ENCODE assay signal across 9 mouse cellular contexts in the genomic region with DNA sequence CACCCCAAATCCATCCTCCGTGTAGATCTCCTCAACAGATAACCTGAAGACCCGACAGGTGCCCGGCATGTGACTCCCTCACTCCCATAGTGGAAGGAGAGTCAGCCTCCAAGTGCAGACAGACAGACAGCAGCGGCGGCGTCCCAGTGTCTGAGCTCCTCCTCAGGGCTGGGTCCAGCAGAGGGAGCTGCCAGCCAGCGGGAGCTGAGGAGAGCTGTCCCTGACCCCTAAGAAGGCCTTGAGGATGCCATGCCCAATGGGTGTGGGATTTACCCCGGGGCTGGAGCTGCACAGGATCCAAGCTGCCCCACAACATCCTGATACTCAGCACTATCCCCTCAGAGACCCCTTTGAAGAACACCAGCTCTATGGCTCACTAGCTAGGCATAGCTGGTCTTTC.
DNase-seq lines count a peak whose midpoint lies in the region; ATAC-seq and TF ChIP-seq lines count a peak whose summit lies in the region.
"Had no signal": no experiment of that assay in that cellular context is flagged by ENCODE, and none has a peak within 500 bp of the region (broad histone marks: within the 10 kb centered on the region; RNA-seq: fewer than 3 reads in every experiment).

No protein-coding gene starts in this region.

- peaks cover 5% of the 10 kb centered on the region for H3K9me3 ChIP-seq in liver, postnatal 0 days (ENCODE audit: low read length)
- peaks cover 5% of the 10 kb centered on the region; the same call in 1 of the 2 replicates for H3K9me3 ChIP-seq in kidney, embryonic 16.5 days (ENCODE audit: low read length)
- H3K9me3 ChIP-seq in hindbrain, embryonic 13.5 days, result 0 out of 2 replicates have a peak, but pooled peaks cover 3% of the 10 kb centered on the region
- H3K9me3 ChIP-seq: hindbrain, embryonic 15.5 days had no signal

- peak; percentile 35 for DNase-seq in liver, postnatal 0 days
- DNase-seq in liver, result no peak
- DNase-seq in adrenal gland, postnatal 14 days, result peak; percentile 89
- DNase-seq in heart, adult 18-20 months, result peak; percentile 74 to 79
- peak; percentile 88 for DNase-seq in skeletal muscle tissue, adult 2 months (ENCODE audit: low read depth, low spot score)
- no peak for DNase-seq in right cerebral cortex, postnatal 25 days

- 0 out of 2 replicates have a peak, but pooled peaks cover 2% of the 10 kb centered on the region for H3K27me3 ChIP-seq in liver, postnatal 0 days (ENCODE audit: insufficient read depth, low read length)
- no peaks in the 10 kb centered on the region for H3K27me3 ChIP-seq in kidney, embryonic 16.5 days (ENCODE audit: insufficient read depth, low read length)
- H3K27me3 ChIP-seq in hindbrain, embryonic 13.5 days, result peaks cover 25% of the 10 kb centered on the region; the same call in 1 of the 2 replicates
- H3K27me3 ChIP-seq: hindbrain, embryonic 15.5 days had no signal

- 30% methylated on average over 8 of the region's 8 CpGs for WGBS in liver, postnatal 0 days (ENCODE audit: insufficient replicate concordance)
- 33% methylated on average over 8 of the region's 8 CpGs for WGBS in kidney, embryonic 16.5 days
- WGBS in hindbrain, embryonic 13.5 days, result 31% methylated on average over 8 of the region's 8 CpGs

- ATAC-seq in liver, postnatal 0 days, result no peak; the same call in 1 of the 2 replicates
- ATAC-seq in kidney, embryonic 16.5 days (ENCODE audit: low FRiP score, low TSS enrichment), result peak; percentile 73; the same call in 1 of the 2 replicates
- no peak for ATAC-seq in hindbrain, embryonic 13.5 days (ENCODE audit: low FRiP score)

- no peak overlapping the region for H3K27ac ChIP-seq in liver, postnatal 0 days (ENCODE audit: low read depth)
- H3K27ac ChIP-seq in kidney, embryonic 16.5 days (ENCODE audit: low read length), result no peak overlapping the region
- H3K27ac ChIP-seq in hindbrain, embryonic 13.5 days, result no peak overlapping the region
- H3K27ac ChIP-seq: hindbrain, embryonic 15.5 days had no signal

- H3K9ac ChIP-seq in liver, postnatal 0 days (replicated peaks), result no peak overlapping the region
- no peak overlapping the region for H3K9ac ChIP-seq in kidney, embryonic 16.5 days (replicated peaks; ENCODE audit: low read length)
- no peak overlapping the region for H3K9ac ChIP-seq in hindbrain, embryonic 13.5 days
- H3K9ac ChIP-seq: hindbrain, embryonic 15.5 days had no signal

- H3K4me2 ChIP-seq in liver, postnatal 0 days (ENCODE audit: low read depth, low read length), result no peak overlapping the region
- H3K4me2 ChIP-seq in kidney, embryonic 16.5 days (replicated peaks; ENCODE audit: low read depth, low read length), result no peak overlapping the region
- H3K4me2 ChIP-seq in hindbrain, embryonic 13.5 days, result no peak overlapping the region
- H3K4me2 ChIP-seq: hindbrain, embryonic 15.5 days had no signal

- H3K36me3 ChIP-seq in liver, postnatal 0 days (replicated peaks; ENCODE audit: insufficient read depth, low read length), result no peaks in the 10 kb centered on the region
- H3K36me3 ChIP-seq in kidney, embryonic 16.5 days (ENCODE audit: insufficient read depth, low read length), result no peaks in the 10 kb centered on the region
- H3K36me3 ChIP-seq in hindbrain, embryonic 13.5 days, result no peaks in the 10 kb centered on the region
- H3K36me3 ChIP-seq: hindbrain, embryonic 15.5 days had no signal

- no peak overlapping the region for H3K4me3 ChIP-seq in liver, postnatal 0 days (ENCODE audit: low read depth, low read length)
- no peak overlapping the region for H3K4me3 ChIP-seq in kidney, embryonic 16.5 days (ENCODE audit: low read length)
- no peak overlapping the region for H3K4me3 ChIP-seq in hindbrain, embryonic 13.5 days
- H3K4me3 ChIP-seq: hindbrain, embryonic 15.5 days had no signal

- TF ChIP-seq CTCF in liver, postnatal 0 days (IDR thresholded peaks at IDR 0.05; ENCODE audit: low read depth), result peak; percentile 65

- no peak for TF ChIP-seq EP300 in liver, postnatal 0 days (IDR thresholded peaks at IDR 0.05; ENCODE audit: low read depth)

- H3K4me1 ChIP-seq in liver, postnatal 0 days (ENCODE audit: insufficient read depth), result no peaks in the 10 kb centered on the region
- no peaks in the 10 kb centered on the region for H3K4me1 ChIP-seq in kidney, embryonic 16.5 days (ENCODE audit: insufficient read depth, low read length)
- H3K4me1 ChIP-seq in hindbrain, embryonic 13.5 days (replicated peaks), result peaks cover 8% of the 10 kb centered on the region

Comparison
In these comparisons a context has a peak if more than half of its experiments do, and no peak if none do; other contexts are left out.
1. DNase-seq: peak in liver, postnatal 0 days (single experiment), adrenal gland, postnatal 14 days (single experiment), heart, adult 18-20 months (2 of 2) and skeletal muscle tissue, adult 2 months (single experiment); none in liver (single experiment) and right cerebral cortex, postnatal 25 days (single experiment).